Mouse (Mus musculus): ENCODE measurements at regions not wholly inside any gene's neighbourhood (a gene's known extent, or its start where the extent isn't known, plus 50 kb on each side); places are given as distances from the start of the nearest gene placed in this dataset.

- Histone ChIP-seq H3K4me2 (ENCODE audit: low read depth, low read length) (no peak overlapping the region), H3K27me3 (ENCODE audit: control insufficient read depth, insufficient read depth, low read length) (no peaks in the 10 kb centered on the region), H3K36me3 (ENCODE audit: control insufficient read depth, insufficient read depth, low read length) (no peaks in the 10 kb centered on the region), H3K4me1 (ENCODE audit: control insufficient read depth, insufficient read depth, low read length) (no peaks in the 10 kb centered on the region), H3K9me3 (ENCODE audit: control insufficient read depth, low read length) (no peaks in the 10 kb centered on the region), H3K4me3 (ENCODE audit: low read depth, low read length) (no peak overlapping the region), H3K9ac (replicated peaks; ENCODE audit: low read depth, low read length) (no peak overlapping the region), H3K27ac (ENCODE audit: low read depth, low read length) (no peak overlapping the region)
- WGBS, result 67% methylated on average over 1 of the region's 1 CpGs
- no peak for ATAC-seq (ENCODE audit: low read depth)
These were observed 94.7 kb upstream of the Ccnd1 start for GRCm38 (mm10) chr7:145034385-145034784.

DNA sequence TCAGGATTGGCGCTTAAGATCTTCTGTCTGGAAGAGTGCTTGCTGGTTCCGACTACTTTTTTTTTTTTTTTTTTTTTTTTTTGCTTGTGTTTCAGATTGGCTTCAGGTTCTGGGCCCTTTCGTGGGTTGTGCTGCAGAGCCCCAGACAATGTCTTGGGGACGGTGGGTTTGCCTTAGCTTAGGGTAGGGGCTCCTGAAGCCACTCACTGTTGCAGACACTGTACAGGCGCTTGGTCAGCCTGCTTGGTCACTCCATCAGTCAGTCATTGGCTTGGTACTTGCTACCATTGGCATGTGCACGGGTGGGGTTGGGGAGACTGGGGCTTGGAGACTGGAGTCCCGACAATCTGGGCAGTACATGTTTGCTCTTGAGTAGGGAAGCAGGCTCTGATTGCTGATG is 91.5 kb upstream of the Ccnd1 start:
- Histone ChIP-seq H3K36me3 (ENCODE audit: control insufficient read depth, insufficient read depth, low read length) (no peaks in the 10 kb centered on the region), H3K4me3 (ENCODE audit: low read depth, low read length) (peak overlapping the region; percentile 14), H3K27ac (ENCODE audit: low read depth, low read length) (no peak overlapping the region), H3K9me3 (ENCODE audit: control insufficient read depth, low read length) (no peaks in the 10 kb centered on the region), H3K4me2 (ENCODE audit: low read depth, low read length) (peak overlapping the region; percentile 51), H3K27me3 (ENCODE audit: control insufficient read depth, insufficient read depth, low read length) (no peaks in the 10 kb centered on the region), H3K9ac (replicated peaks; ENCODE audit: low read depth, low read length) (no peak overlapping the region), H3K4me1 (ENCODE audit: control insufficient read depth, insufficient read depth, low read length) (no peaks in the 10 kb centered on the region)
- 0 out of 2 replicates have a peak, but pooled peaks have one; percentile 45 for ATAC-seq (ENCODE audit: low read depth)
- WGBS, result 10% methylated on average over 7 of the region's 7 CpGs

DNA sequence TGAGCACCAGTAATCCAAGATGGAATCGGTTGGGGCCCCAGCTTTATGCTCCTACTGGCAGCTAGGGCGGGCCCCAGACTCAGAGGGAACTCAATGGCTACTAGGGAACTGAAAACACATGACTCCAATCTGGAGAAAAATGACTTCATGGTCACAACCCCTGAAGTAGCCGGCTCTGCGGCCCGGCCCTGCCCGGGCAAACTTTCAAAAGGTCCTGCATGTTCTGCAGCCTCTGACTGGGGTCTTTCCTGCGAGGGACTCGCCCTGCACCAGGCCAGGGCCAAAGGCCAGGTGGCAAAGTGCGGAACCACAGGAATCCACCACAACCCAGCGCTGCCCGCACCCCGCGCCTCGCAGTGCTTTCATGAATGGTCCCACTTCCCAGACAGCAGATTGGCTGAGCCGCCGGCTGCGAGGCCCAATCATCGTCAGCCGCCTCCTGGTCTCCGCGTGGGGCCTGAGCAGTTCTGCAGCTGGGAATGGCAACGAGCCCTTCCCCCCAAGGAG is 91.0 kb upstream of the Ccnd1 start:
- Histone ChIP-seq H3K4me1 (ENCODE audit: control insufficient read depth, insufficient read depth, low read length) (no peaks in the 10 kb centered on the region), H3K27ac (ENCODE audit: low read depth, low read length) (no peak overlapping the region), H3K9me3 (ENCODE audit: control insufficient read depth, low read length) (no peaks in the 10 kb centered on the region), H3K9ac (replicated peaks; ENCODE audit: low read depth, low read length) (no peak overlapping the region), H3K36me3 (ENCODE audit: control insufficient read depth, insufficient read depth, low read length) (no peaks in the 10 kb centered on the region), H3K4me2 (ENCODE audit: low read depth, low read length) (peak overlapping the region; percentile 51), H3K4me3 (ENCODE audit: low read depth, low read length) (peak overlapping the region; percentile 14), H3K27me3 (ENCODE audit: control insufficient read depth, insufficient read depth, low read length) (no peaks in the 10 kb centered on the region)
- peak; percentile 98 for ATAC-seq (ENCODE audit: low read depth)
- WGBS, result under 1% methylated on average over 22 of the region's 22 CpGs

DNA sequence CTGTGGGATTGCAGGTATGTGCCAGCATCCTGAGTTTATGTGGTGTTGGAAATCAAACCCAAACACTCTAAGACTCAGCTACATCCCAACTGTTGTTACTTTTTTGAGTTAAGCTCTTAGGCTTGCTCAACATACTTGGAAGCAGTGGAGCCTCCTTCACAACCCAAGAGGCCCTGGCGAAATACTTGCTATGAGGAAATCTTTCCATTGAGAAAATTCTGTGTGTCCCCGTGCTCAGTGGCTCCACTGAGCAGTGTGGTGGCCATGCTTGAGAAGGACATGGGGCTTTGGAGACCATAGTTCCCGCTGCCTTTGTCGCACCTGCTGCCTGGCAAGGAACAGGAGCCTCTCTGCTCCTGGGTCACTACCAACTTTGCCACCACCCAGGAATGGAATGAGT is 89.9 kb upstream of the Ccnd1 start:
- ATAC-seq (ENCODE audit: low read depth), result no peak
- H3K27ac ChIP-seq (ENCODE audit: low read depth, low read length), result no peak overlapping the region
- no peaks in the 10 kb centered on the region for H3K27me3 ChIP-seq (ENCODE audit: control insufficient read depth, insufficient read depth, low read length)
- H3K4me3 ChIP-seq (ENCODE audit: low read depth, low read length), result no peak overlapping the region
- 92% methylated on average over 4 of the region's 4 CpGs for WGBS
- no peaks in the 10 kb centered on the region for H3K9me3 ChIP-seq (ENCODE audit: control insufficient read depth, low read length)
- H3K9ac ChIP-seq (replicated peaks; ENCODE audit: low read depth, low read length), result no peak overlapping the region
- H3K4me2 ChIP-seq (ENCODE audit: low read depth, low read length), result no peak overlapping the region
- no peaks in the 10 kb centered on the region for H3K36me3 ChIP-seq (ENCODE audit: control insufficient read depth, insufficient read depth, low read length)
- no peaks in the 10 kb centered on the region for H3K4me1 ChIP-seq (ENCODE audit: control insufficient read depth, insufficient read depth, low read length)

GRCm38 (mm10) chr7:145029124-145029523 is 89.4 kb upstream of the Ccnd1 start:
- no peaks in the 10 kb centered on the region for H3K36me3 ChIP-seq (ENCODE audit: control insufficient read depth, insufficient read depth, low read length)
- no peaks in the 10 kb centered on the region for H3K9me3 ChIP-seq (ENCODE audit: control insufficient read depth, low read length)
- H3K9ac ChIP-seq (replicated peaks; ENCODE audit: low read depth, low read length), result no peak overlapping the region
- no peak overlapping the region for H3K27ac ChIP-seq (ENCODE audit: low read depth, low read length)
- no peak overlapping the region for H3K4me3 ChIP-seq (ENCODE audit: low read depth, low read length)
- no peaks in the 10 kb centered on the region for H3K27me3 ChIP-seq (ENCODE audit: control insufficient read depth, insufficient read depth, low read length)
- H3K4me2 ChIP-seq (ENCODE audit: low read depth, low read length), result no peak overlapping the region
- H3K4me1 ChIP-seq (ENCODE audit: control insufficient read depth, insufficient read depth, low read length), result no peaks in the 10 kb centered on the region
- 47% methylated on average over 4 of the region's 4 CpGs for WGBS
- ATAC-seq (ENCODE audit: low read depth), result no peak

GRCm38 (mm10) chr7:145027061-145027460 is 87.3 kb upstream of the Ccnd1 start:
- no peak for ATAC-seq (ENCODE audit: low read depth)
- Histone ChIP-seq H3K27me3 (ENCODE audit: control insufficient read depth, insufficient read depth, low read length) (no peaks in the 10 kb centered on the region), H3K27ac (ENCODE audit: low read depth, low read length) (no peak overlapping the region), H3K9me3 (ENCODE audit: control insufficient read depth, low read length) (no peaks in the 10 kb centered on the region), H3K36me3 (ENCODE audit: control insufficient read depth, insufficient read depth, low read length) (no peaks in the 10 kb centered on the region), H3K4me3 (ENCODE audit: low read depth, low read length) (no peak overlapping the region), H3K4me1 (ENCODE audit: control insufficient read depth, insufficient read depth, low read length) (no peaks in the 10 kb centered on the region), H3K9ac (replicated peaks; ENCODE audit: low read depth, low read length) (no peak overlapping the region; the same call in 1 of the 2 replicates), H3K4me2 (ENCODE audit: low read depth, low read length) (no peak overlapping the region)
- 75% methylated on average over 4 of the region's 4 CpGs for WGBS

DNA sequence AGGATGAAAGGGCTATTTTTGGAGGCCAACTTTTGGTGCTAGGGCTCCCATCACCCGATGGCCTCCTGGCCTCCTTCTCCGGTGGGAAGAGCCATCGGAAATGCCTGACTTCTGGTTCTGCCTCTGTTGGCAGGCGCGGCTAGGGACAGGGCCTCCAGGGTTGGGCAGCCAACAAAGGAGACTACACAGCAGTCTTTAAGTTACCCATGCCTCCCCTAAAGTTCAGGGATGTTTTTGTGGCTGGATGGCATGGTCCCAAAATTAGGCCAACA is 86.2 kb upstream of the Ccnd1 start:
- Histone ChIP-seq H3K36me3 (ENCODE audit: control insufficient read depth, insufficient read depth, low read length) (no peaks in the 10 kb centered on the region), H3K9me3 (ENCODE audit: control insufficient read depth, low read length) (no peaks in the 10 kb centered on the region), H3K4me2 (ENCODE audit: low read depth, low read length) (no peak overlapping the region), H3K27ac (ENCODE audit: low read depth, low read length) (no peak overlapping the region), H3K27me3 (ENCODE audit: control insufficient read depth, insufficient read depth, low read length) (no peaks in the 10 kb centered on the region), H3K4me1 (ENCODE audit: control insufficient read depth, insufficient read depth, low read length) (no peaks in the 10 kb centered on the region), H3K4me3 (ENCODE audit: low read depth, low read length) (no peak overlapping the region), H3K9ac (replicated peaks; ENCODE audit: low read depth, low read length) (no peak overlapping the region)
- WGBS, result 90% methylated on average over 5 of the region's 5 CpGs
- ATAC-seq (ENCODE audit: low read depth), result no peak

GRCm38 (mm10) chr7:145025186-145026013 is 85.7 kb upstream of the Ccnd1 start:
- ATAC-seq (ENCODE audit: low read depth), result no peak
- WGBS, result 86% methylated on average over 6 of the region's 6 CpGs
- H3K36me3 ChIP-seq (ENCODE audit: control insufficient read depth, insufficient read depth, low read length), result no peaks in the 10 kb centered on the region

DNA sequence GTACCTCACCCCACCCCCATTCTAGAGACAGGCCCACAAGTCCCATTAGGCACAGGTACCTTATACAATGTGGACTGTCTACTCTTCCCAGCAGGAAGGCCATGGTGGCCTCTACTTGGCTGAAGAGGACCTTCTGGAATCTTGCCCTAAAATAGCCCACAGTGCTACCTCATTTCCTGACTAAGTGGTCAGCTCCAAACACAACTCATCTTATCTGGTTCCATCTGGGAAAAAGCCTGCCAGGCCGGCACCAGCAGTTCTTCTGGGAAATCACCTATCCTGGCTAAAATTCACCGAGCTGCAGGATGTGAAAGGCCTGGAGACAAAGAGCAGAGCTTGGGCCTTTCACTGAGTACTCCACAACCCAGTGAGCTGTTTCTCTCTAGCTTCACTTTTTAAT is 84.9 kb upstream of the Ccnd1 start:
- Histone ChIP-seq H3K9me3 (ENCODE audit: control insufficient read depth, low read length) (no peaks in the 10 kb centered on the region), H3K9ac (replicated peaks; ENCODE audit: low read depth, low read length) (no peak overlapping the region), H3K27ac (ENCODE audit: low read depth, low read length) (no peak overlapping the region), H3K27me3 (ENCODE audit: control insufficient read depth, insufficient read depth, low read length) (no peaks in the 10 kb centered on the region), H3K4me1 (ENCODE audit: control insufficient read depth, insufficient read depth, low read length) (no peaks in the 10 kb centered on the region), H3K4me3 (ENCODE audit: low read depth, low read length) (no peak overlapping the region), H3K36me3 (ENCODE audit: control insufficient read depth, insufficient read depth, low read length) (no peaks in the 10 kb centered on the region), H3K4me2 (ENCODE audit: low read depth, low read length) (no peak overlapping the region)
- 93% methylated on average over 2 of the region's 2 CpGs for WGBS
- no peak for ATAC-seq (ENCODE audit: low read depth)

More at GRCm38 (mm10) chr7:145025186-145026013, 85.7 kb upstream of the Ccnd1 start:
- H3K4me3 ChIP-seq (ENCODE audit: low read depth, low read length), result no peak overlapping the region
- no peak overlapping the region for H3K9ac ChIP-seq (replicated peaks; ENCODE audit: low read depth, low read length)
- no peaks in the 10 kb centered on the region for H3K9me3 ChIP-seq (ENCODE audit: control insufficient read depth, low read length)
- no peak overlapping the region for H3K27ac ChIP-seq (ENCODE audit: low read depth, low read length)
- H3K4me2 ChIP-seq (ENCODE audit: low read depth, low read length), result no peak overlapping the region
- no peaks in the 10 kb centered on the region for H3K4me1 ChIP-seq (ENCODE audit: control insufficient read depth, insufficient read depth, low read length)
- no peaks in the 10 kb centered on the region for H3K27me3 ChIP-seq (ENCODE audit: control insufficient read depth, insufficient read depth, low read length)
